Mouse (Mus musculus) intestine, embryonic 16.5 days (tissue): ENCODE measurements around the gene Cyp2c40. TPM values are rescaled to one million over a fixed set of nuclear protein-coding genes. Genes with fewer than 3 reads are reported as not detected.
A peak's percentile ranks its signal among the peaks of the same experiment; 100 is the strongest.
"Not testable (repeated sequence)": the region's sequence is repeated elsewhere in the genome, so short reads cannot be mapped to it uniquely, and the experiment has no call there.

ENCODE experiments used
- ATAC-seq: fragments of 200-750 bp; cut with Nextera tagmentation; 2 replicates; pipeline ENCODE4 v1.8.0; 2017; ENCODE audit warnings: moderate TSS enrichment, moderate library complexity
- H3K27ac ChIP-seq: fragments of 300-500 bp; sonication (generic); 2 replicates; pipeline ENCODE4 v1.5.1; 2014; ENCODE audit warnings: mild to moderate bottlenecking, low read length
- H3K27me3 ChIP-seq: fragments of 300-500 bp; sonication (generic); replicated peaks from 2 replicates; pipeline ENCODE4 v1.6.1; 2014; ENCODE audit warnings: low read length, control low read depth, mixed read lengths; ENCODE audit not compliant: control insufficient read depth, insufficient read depth
- H3K36me3 ChIP-seq: fragments of 300-500 bp; sonication (generic); 2 replicates; pipeline ENCODE4 v1.6.1; 2014; ENCODE audit warnings: low read length, control low read depth; ENCODE audit not compliant: control insufficient read depth, insufficient read depth
- H3K4me1 ChIP-seq: fragments of 300-500 bp; sonication (generic); 2 replicates; pipeline ENCODE4 v1.6.1; 2014; ENCODE audit warnings: low read length, control low read depth, mixed read lengths; ENCODE audit not compliant: control insufficient read depth, insufficient read depth
- H3K4me2 ChIP-seq: fragments of 300-500 bp; sonication (generic); 2 replicates; pipeline ENCODE4 v1.6.1; 2014; ENCODE audit warnings: low read depth, low read length, control low read depth
- H3K4me3 ChIP-seq: fragments of 300-500 bp; sonication (generic); 2 replicates; pipeline ENCODE4 v1.5.1; 2014; ENCODE audit warnings: mild to moderate bottlenecking, low read length
- H3K9ac ChIP-seq: fragments of 300-500 bp; sonication (generic); 2 replicates; pipeline ENCODE4 v1.6.1; 2014; ENCODE audit warnings: low read depth, low read length
- H3K9me3 ChIP-seq: fragments of 300-500 bp; sonication (generic); 2 replicates; pipeline ENCODE4 v1.6.1; 2016; ENCODE audit warnings: low read length, control low read depth; ENCODE audit not compliant: control insufficient read depth
- WGBS: fragments of 180-500 bp; shearing (Covaris S2); extraction: QIAGEN DNeasy Blood & Tissue Kit; methylation state at CpG from one replicate; pipeline ENCODE4 v1.1.7; 2014; 5-methylcytosine and 5-hydroxymethylcytosine counted together
- polyA plus RNA-seq: library from polyadenylated mRNA; unstranded; fragments of >200 nt; fragmentation: Nextera tagmentation; extraction: Ambion mirVana; gene quantifications from 2 replicates; pipeline ENCODE4 v1.2.1, GENCODE M21; 2015

The Cyp2c40 gene
- polyA plus RNA-seq: 0.22 TPM in 1 of 2 replicates, not detected in the other

GRCm38 (mm10) chr19:39812714-39813113 lies at the start of gene Cyp2c40:
Cyp2c40 (minus strand) TSS chr19:39812814.
- H3K4me3 ChIP-seq, ATAC-seq, H3K27ac ChIP-seq, H3K9ac ChIP-seq, H3K9me3 ChIP-seq, H3K36me3 ChIP-seq, H3K27me3 ChIP-seq, H3K4me1 ChIP-seq, H3K4me2 ChIP-seq: not testable (repeated sequence)
- WGBS: 82% methylated on average over 3 of the region's 3 CpGs

GRCm38 (mm10) chr19:39820931-39821330 lies 8.3 kb upstream of the Cyp2c40 start:
- not testable (repeated sequence) for ATAC-seq, H3K9ac ChIP-seq
- 73% methylated on average over 2 of the region's 2 CpGs for WGBS

GRCm38 (mm10) chr19:39816400-39816799 lies 3.8 kb upstream of the Cyp2c40 start:
- not testable (repeated sequence) for ATAC-seq, H3K4me3 ChIP-seq, H3K4me2 ChIP-seq, H3K36me3 ChIP-seq, H3K4me1 ChIP-seq, H3K9ac ChIP-seq, H3K27me3 ChIP-seq, H3K27ac ChIP-seq, H3K9me3 ChIP-seq
- 91% methylated on average over 1 of the region's 1 CpGs for WGBS

More at GRCm38 (mm10) chr19:39820931-39821330, 8.3 kb upstream of the Cyp2c40 start:
- not testable (repeated sequence) for H3K4me2 ChIP-seq, H3K27me3 ChIP-seq, H3K9me3 ChIP-seq, H3K36me3 ChIP-seq, H3K4me3 ChIP-seq, H3K27ac ChIP-seq, H3K4me1 ChIP-seq

DNA sequence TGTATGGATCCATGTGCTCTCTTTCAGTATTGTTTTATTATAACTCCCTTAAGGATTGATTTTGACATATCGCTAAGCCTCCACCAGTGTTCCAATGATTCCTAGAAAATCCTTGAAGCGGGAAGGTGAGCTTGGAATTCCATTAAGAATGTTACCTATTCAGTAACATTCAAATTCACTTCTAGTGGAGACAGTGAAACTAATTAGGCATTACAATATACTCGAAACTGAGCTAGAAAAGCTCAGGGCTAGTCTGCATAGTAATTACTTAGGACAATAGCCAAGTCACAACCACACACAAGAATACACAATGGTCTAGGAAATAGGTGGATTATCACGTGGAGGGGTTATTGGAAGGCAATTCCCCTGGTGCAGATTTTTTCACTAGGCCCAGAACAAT lies 3.4 kb upstream of the Cyp2c40 start:
- not testable (repeated sequence) for H3K36me3 ChIP-seq, ATAC-seq, H3K27me3 ChIP-seq, H3K9me3 ChIP-seq, H3K4me2 ChIP-seq, H3K4me1 ChIP-seq, H3K27ac ChIP-seq, H3K9ac ChIP-seq, H3K4me3 ChIP-seq
- 75% methylated on average over 4 of the region's 4 CpGs for WGBS

DNA sequence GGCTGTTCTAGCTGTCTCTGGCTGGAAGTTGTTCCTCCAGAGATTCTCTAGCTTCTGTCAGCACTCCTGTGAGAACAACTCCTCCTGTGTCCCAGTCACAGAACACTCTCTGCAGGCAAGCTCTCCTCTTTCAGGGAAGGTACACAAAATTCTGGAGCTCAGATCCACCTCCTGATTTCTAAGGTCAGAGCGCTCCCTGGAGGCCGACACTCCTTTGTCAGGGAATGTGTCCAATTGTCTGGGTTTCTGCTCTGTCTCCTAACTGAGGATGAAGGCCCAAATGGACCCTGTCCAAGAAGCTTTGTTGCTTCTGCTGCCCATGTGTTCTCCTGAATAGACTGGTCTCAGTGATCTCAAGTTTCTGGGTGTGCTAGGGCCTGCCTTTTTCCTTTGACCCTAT lies 27.2 kb downstream of the Cyp2c40 start:
- ATAC-seq: not testable (repeated sequence)

DNA sequence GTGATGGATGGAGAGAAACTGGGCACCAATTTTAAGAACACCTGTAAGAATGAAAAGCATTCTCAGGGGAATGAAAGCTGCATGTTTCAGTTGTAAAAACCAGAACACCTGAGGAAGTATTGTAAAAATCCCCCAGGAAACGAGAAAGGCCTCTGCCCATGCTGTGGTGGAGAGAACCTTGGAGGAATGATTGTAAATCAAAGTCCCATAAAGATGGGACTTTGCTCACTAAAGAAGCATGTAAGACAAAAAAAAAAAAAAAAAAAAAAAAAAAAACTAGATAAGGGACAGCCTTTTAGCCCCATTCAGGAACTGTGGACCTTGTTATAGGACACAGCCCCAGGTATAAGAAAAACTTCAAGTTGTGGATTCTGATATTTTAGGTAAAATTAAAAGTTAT lies 67.3 kb downstream of the Cyp2c40 start:
- Histone ChIP-seq H3K9me3 (no peaks in the 10 kb centered on the region), H3K27ac (peak overlapping the region; percentile 84), H3K27me3 (no peaks in the 10 kb centered on the region), H3K9ac (no peak overlapping the region), H3K36me3 (no peaks in the 10 kb centered on the region), H3K4me2 (no peak overlapping the region), H3K4me3 (no peak overlapping the region), H3K4me1 (no peaks in the 10 kb centered on the region)
- WGBS: 24% methylated on average over 1 of the region's 1 CpGs
- peak; percentile 86 for ATAC-seq

More for the DNA sequence above, 27.2 kb downstream of the Cyp2c40 start:
- H3K4me1 ChIP-seq, H3K4me2 ChIP-seq, H3K27ac ChIP-seq, H3K27me3 ChIP-seq, H3K4me3 ChIP-seq, H3K36me3 ChIP-seq, H3K9me3 ChIP-seq, H3K9ac ChIP-seq: not testable (repeated sequence)
- 93% methylated on average over 2 of the region's 2 CpGs for whole genome bisulfite sequencing

GRCm38 (mm10) chr19:39744361-39744760 lies 68.3 kb downstream of the Cyp2c40 start:
- H3K36me3 ChIP-seq, ATAC-seq: not testable (repeated sequence)
- 72% methylated on average over 1 of the region's 1 CpGs for WGBS

DNA sequence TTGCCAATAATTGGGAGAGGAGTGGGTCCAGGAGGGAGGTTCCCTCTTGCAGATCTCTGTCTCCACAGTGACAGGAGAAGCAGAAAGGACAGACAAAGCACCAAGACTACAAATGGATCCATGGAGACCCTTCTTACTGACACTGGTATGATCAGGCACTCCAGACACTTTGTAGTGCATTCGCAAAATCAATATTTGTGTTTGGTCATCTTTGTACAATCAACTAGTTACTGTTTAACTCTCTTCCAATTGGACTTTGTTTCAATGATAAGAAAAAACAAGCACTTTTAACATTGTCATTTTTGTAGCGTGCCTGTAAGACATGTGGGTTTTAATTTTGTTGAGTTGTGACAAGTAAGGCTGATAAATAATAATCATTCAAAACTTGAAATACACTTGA lies 71.7 kb downstream of the Cyp2c40 start, which contains the start of gene Cyp2c68:
Gene Cyp2c68, minus strand, starts transcription at position 135 of the 400 bp plus-strand sequence.
- 55% methylated on average over 2 of the region's 2 CpGs for WGBS
- H3K9me3 ChIP-seq: no peaks in the 10 kb centered on the region
- H3K9ac ChIP-seq: no peak within 1 kb of the TSS
- no peaks in the 10 kb centered on the region for H3K27me3 ChIP-seq
- H3K4me2 ChIP-seq: no peak within 1 kb of the TSS
- no peaks in the 10 kb centered on the region for H3K36me3 ChIP-seq
- ATAC-seq: peak; percentile 65
- 0 out of 2 replicates have a peak within 1 kb of the TSS, but pooled peaks have one; percentile 5 for H3K27ac ChIP-seq
- peak within 1 kb of the TSS; percentile 42 for H3K4me3 ChIP-seq
- H3K4me1 ChIP-seq: no peaks in the 10 kb centered on the region

More at GRCm38 (mm10) chr19:39744361-39744760, 68.3 kb downstream of the Cyp2c40 start:
- not testable (repeated sequence) for H3K9ac ChIP-seq, H3K4me1 ChIP-seq, H3K9me3 ChIP-seq, H3K4me2 ChIP-seq, H3K4me3 ChIP-seq, H3K27me3 ChIP-seq
- peak overlapping the region; percentile 84; the same call in 1 of the 2 replicates for H3K27ac ChIP-seq
